Mouse (Mus musculus): Measurements from ENCODE around the gene Sec24d.

GRCm38 (mm10) chr3:123227276-123227675, 40.0 kb upstream of the Sec24d start:
- TF ChIP-seq CTCF (IDR thresholded peaks at IDR 0.05; ENCODE audit: low read depth): no peak
- TF ChIP-seq EP300 (IDR thresholded peaks at IDR 0.05; ENCODE audit: low read depth): no peak
